Mouse (Mus musculus) right cerebral cortex, postnatal 25 days (tissue): Measurements from ENCODE around the gene Il11ra2.
"Not testable (repeated sequence)": the region's sequence is repeated elsewhere in the genome, so short reads cannot be mapped to it uniquely, and the experiment has no call there.

Source experiments
- DNase-seq: peaks from one replicate; pipeline ENCODE4 v3.0.0; 2022

Gene Il11ra2

GRCm38 (mm10) chr4:42661793-42662192, at the start of gene Il11ra2:
TSS of gene Il11ra2 (minus strand) at chr4:42661893.
- DNase-seq = not testable (repeated sequence)

GRCm38 (mm10) chr4:42682183-42682524, 20.5 kb upstream of the Il11ra2 start:
- DNase-seq = not testable (repeated sequence)

- DNase-seq = not testable (repeated sequence)
Observed at GRCm38 (mm10) chr4:42681473-42682182, 19.9 kb upstream of the Il11ra2 start.

GRCm38 (mm10) chr4:42680374-42681356, 19.0 kb upstream of the Il11ra2 start:
- not testable (repeated sequence) for DNase-seq

- not testable (repeated sequence) for DNase-seq
Observed at GRCm38 (mm10) chr4:42679365-42679764, 17.7 kb upstream of the Il11ra2 start.

DNA sequence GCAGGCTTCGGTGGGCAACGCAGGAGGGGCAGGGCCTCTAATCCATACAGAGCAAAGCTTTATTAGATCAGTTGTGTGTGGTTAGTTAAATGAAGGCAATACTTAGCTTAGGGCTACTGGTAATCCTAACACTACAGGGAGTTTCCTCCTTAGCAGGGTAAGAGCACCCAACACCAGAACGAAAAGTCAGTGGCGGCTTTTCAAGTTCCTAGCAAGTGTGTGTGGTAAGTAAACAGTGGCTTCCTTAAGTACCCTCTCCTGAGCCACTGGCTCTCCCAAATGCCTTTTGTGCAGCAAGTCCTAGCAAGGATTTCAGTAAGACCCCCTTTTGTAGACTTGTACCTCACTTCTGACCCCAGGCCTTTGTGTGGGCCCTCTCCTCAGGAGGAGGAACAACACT, 13.7 kb upstream of the Il11ra2 start:
- not testable (repeated sequence) for DNase-seq

DNA sequence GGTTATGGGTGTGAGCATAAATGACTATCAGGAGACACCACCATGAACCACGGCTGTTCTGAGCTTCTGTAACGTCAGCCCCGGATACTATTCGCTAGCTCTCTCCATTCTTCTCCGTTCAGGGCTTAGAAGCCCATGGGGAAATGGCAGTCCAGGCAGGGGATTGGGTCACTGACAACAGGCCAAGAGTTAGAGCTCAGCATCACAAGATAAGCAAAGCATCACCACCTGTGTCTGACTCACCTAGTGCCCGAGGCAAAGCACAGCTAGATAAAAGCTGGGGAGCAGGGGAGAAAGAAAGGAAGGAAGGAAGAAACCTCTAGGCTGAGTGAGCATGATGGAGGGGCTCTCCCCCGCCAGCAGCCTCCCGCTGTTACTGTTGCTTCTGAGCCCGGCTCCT, 6.7 kb downstream of the Il11ra2 start, which contains the start of gene Ccl27b:
Gene Ccl27b (plus strand): TSS at position 301 of the 400 bp plus-strand sequence.
- not testable (repeated sequence) for DNase-seq

DNA sequence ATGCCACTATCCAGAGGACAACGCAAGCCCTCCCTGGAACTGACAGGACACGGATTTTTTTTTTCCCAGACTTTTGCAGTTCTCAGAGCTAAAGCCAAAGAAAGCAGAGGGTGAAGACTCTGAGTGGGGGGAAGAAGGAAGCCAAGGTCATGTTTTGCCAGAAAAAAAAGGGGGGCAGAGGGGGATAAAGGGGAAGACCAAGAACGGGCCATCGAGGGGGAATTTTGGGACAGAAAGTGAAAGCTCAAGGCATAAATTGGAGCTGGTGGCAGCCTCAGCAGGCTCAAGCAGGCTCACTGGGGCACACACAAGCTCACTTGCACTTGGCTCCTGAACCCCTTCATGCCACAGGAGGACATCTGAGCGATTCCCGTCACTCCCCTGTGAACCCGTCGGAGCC, 32.3 kb downstream of the Il11ra2 start, which contains the start of gene Gm2564:
Gene Gm2564 (plus strand): TSS at position 301 of the 400 bp plus-strand sequence.
- DNase-seq = not testable (repeated sequence)

DNA sequence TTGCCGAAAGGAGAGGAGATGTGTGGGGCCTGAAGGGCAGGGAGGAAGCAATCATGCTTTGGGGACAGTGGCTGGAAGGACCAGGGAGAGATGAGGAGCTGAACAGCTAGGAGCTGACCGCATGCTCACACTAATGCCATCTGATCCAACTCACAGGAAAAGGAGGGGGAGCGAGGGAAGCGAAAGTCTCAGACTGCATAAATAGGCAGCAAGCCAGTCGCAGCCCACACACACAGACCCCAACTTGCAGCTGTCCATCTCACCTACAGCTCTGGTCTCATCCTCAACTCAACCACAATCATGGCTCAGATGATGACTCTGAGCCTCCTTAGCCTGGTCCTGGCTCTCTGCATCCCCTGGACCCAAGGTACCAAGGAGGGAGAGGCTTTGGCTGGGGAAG, 49.8 kb downstream of the Il11ra2 start, which contains the start of gene Gm10591:
Gene Gm10591 (plus strand): TSS at position 301 of the 400 bp plus-strand sequence.
- DNase-seq = not testable (repeated sequence)
